Mouse (Mus musculus) mouse embryonic stem cell (cell line): Measurements from ENCODE around the gene Cyth2.

ENCODE experiments used
- in situ Hi-C, 2 experiments: fragments of 300-500 bp; cut with MboI; formaldehyde crosslinking; loops; 1 replicate in 1 of 2; 3 replicates in 1 of 2; pipeline ENCODE4 v1.14.3; 2019 to 2020; ENCODE audit warnings: low sequenced_read_pairs in 2 of 2, low pct_unique_long_range_greater_than_20kb in 1 of 2, mixed read lengths in 1 of 2; ENCODE audit not compliant: unreplicated experiment in 1 of 2

Cyth2 gene

DNA sequence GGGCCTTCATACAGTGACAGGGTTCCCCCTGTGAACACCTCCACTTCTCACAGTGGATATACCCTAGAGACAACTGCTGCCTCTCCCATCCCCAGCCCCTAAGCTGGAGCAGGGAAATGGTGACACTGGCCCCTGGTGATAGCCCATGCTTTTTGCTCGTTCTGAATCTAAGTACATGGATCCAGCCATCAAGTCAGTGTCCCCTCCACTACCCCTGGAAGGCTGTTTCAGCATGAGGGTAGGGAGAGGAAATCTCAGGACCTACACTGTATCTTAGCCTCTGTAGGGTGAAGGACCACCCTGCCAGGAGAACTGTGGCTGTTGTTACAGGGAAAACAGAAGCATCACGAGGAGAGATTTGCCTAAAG lies 1.6 kb upstream of the Cyth2 start:
- in situ Hi-C loops = no loop called here

DNA sequence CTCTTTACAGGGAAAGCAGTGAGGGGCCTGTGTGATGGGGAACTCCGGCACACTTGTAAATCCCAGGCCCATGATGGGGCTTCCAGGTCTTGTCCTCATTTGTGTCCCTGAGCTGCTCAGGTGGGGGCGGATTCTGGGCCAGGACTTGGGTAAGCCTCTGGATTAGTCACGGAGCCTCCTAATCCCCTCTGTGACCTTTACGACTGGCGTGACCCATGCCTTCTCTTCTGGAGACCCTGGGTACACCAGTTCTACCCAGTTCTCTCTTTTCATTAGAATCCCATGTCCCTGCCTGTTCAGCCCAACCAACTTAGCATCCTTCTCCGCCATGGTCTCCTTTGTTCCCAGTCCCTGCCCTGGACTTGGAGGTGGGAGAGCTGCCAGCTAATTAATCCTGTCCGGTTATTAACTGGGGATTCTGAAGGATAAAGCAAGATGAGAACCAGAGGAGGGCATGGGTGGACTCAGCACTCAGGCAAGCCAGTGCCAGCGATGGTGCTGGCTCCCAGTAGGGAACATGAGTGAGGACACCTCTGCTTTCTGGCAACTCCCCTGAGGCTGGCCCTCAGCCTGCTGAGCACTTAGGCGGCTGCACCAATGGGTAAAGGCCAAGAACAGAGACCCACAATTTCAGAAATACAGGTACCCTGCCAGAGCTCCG lies 1.1 kb upstream of the Cyth2 start:
- in situ Hi-C loops = no loop called here

- in situ Hi-C loops = no loop called here
These were observed 460 bp upstream of the Cyth2 start for GRCm38 (mm10) chr7:45814841-45815240.

DNA sequence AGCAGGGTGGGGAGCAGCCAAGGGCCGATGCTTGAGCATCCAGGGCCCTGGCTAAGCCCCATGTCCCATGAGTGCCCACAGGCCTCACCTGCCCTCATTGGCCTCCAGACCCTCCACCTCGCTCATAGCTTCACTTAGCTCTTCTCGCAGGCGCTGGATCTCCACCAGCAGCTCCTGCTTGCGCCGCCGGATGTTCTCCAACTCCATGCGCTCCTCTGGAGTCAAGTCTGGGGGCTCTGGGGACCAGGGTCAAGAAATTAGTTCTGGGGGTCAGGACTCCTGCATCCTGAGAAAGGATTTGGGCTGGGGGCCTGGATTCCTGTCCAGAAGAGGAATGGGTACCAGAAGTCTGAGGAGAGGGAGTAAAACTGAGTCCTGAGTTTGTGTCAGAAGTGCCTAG lies 1.5 kb downstream of the Cyth2 start:
- in situ Hi-C loops = no loop called here

DNA sequence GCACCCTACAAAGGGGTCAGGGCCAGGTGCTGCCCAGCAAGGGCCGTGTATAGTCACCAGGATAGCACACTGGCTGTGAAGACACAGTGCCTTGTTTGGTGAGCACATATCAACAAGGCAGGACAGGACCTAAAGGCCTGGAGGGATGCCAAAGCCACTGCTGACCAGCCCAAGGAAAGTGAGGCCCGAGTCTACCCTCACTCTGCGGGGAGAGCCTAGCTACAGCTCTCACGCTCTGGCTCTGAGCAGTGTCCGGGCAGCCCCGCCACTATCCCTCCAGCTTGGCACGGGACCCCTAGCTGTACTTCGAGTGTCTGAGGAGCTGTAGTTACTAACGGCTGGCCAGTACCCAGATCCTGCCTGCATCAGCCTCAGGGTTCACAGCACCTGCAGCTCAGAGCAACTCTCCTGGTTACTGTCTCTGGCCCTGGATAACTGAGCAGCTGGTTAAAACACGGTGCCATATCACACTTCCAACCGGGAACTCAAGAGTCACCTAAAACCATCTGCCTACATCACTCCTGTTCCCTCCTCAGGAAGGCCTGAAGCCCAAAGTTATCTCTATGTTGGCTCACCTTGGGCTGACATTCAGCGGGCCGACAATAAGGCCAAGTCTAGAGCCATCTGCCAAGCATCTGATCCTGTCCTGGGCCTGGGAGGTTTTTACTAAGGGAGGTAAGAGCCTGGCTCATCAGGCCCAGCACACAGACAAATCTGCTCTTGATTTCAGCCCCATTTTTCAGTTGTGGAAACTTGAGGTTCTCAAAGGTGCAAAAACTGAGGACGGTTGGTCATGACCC lies 4.9 kb downstream of the Cyth2 start:
- in situ Hi-C loops = loop anchor here (5.0 kb wide), 1 partner anchor 77 kb away; no protein-coding TSS in a partner anchor

DNA sequence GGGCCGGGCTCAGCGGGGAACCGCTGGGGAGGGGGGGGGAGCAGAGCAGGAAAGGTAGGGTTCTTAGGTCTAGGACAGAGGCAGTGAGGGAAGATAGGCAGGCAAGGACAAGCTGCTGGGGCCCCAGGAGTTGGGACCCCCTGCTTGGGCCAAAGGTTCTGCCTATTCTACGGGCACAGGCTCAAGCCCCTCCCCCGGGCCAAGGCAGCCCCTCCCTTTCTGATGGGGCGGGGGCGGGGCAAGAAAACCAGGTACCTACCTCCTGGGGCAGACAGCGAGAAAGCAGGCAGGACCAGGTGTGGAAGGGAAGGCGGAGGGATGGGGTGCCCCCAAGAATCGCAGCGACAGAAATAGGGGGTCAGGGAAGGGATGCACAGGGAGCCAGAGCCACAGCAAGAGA lies 5.9 kb downstream of the Cyth2 start:
- in situ Hi-C loops = loop anchor here (5.0 kb wide), 1 partner anchor 76 kb away; no protein-coding TSS in a partner anchor

GRCm38 (mm10) chr7:45805941-45806340 lies 8.4 kb downstream of the Cyth2 start:
- in situ Hi-C loops = loop anchor here (5.0 kb wide), 1 partner anchor 74 kb away; no protein-coding TSS in a partner anchor

DNA sequence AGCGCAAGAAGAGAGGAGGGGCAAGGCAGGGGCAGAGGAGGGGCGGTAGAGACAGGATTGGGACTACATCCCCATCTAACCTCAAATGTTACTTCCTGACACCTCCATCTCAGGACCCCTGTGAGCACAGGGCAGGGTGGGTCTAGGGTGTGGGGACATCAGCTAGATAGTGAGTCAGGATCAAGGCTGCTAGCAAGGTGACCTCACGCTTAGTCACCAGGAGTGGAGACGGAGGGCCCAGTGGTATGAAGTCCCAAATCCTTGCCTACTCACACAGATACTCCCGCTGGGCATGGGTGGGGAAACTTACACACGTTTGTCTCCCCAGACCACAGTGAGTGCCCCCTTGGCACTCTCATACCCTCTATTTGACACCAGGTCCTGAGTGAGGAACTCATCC lies 11.8 kb downstream of the Cyth2 start:
- in situ Hi-C loops = no loop called here

GRCm38 (mm10) chr7:45801348-45801747 lies 13.0 kb downstream of the Cyth2 start:
- in situ Hi-C loops = no loop called here

DNA sequence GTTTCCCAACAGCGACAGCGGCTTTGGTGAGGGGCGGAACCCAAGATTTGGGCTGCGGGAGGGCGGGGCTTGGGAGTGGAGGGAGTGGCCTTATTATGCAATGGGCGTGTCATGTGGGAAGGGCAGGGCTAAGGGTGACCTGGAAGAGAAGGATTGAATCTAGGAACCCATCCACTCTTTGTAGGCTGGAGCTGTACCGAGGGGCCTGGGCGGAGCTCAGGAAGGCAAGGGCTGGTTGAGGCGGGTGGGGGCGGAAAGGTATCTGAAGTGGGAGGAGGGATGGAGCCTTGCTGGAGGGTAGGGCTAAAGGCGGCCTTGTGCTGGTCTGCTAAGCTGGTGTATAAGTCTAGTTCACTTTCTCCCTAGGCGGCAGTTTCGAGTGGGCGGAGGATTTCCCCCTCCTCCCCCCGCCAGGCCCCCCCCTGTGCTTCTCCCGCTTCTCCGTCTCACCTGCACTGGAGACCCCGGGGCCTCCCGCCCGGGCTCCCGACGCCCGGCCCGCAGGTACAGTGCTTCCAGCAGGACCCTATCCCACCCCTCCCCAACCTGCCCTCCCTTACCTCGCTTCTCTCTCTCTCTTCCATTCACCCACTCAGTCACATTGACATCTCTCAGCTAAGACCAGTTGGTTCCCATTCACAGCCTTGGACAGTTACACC lies 13.7 kb downstream of the Cyth2 start:
- in situ Hi-C loops = no loop called here

DNA sequence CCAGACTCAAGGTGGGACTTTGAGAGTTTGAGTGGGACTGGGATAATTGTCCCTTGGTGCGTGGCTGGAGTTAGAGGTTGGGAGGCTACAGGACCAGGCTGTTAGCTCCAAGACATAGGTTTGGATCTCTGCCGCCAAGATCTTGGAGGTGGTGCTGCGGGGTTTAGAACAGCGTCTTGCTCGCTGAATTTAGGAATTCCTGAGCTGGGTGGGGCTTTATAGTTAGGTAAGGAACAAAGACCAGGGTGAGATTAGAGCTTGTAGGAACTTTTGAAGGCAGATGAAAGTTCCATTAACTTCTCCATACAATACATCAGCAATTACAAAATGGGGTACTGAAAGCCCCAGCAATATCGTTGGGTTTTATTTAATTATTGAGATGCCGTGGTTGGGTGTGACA lies 14.4 kb downstream of the Cyth2 start:
- in situ Hi-C loops = no loop called here

DNA sequence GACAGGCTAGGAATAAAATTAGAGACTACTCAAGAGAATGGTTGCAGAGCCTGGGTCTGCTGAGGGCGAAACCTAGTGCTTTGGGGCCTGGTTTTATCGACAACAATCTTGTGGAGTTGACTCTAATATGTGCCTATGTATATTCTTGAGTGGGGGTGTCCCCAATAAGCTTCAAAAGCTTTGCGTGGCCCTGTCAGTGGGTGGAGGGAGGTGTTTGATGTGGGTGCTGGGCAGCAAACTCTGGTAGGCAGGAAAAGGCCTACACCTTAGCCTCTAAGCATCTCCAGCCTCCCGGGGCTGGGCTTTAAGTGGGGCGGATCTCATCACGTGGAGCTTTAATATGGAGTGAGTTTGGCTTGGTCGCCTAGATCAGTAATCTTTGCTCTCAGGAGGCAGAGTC lies 15.4 kb downstream of the Cyth2 start:
- in situ Hi-C loops = no loop called here

- in situ Hi-C loops = no loop called here
These were observed 15.9 kb downstream of the Cyth2 start for GRCm38 (mm10) chr7:45798511-45798836.

- in situ Hi-C loops = no loop called here
These were observed 16.5 kb downstream of the Cyth2 start for GRCm38 (mm10) chr7:45797661-45798510.

GRCm38 (mm10) chr7:45796950-45797349 lies 17.4 kb downstream of the Cyth2 start:
- in situ Hi-C loops = no loop called here

DNA sequence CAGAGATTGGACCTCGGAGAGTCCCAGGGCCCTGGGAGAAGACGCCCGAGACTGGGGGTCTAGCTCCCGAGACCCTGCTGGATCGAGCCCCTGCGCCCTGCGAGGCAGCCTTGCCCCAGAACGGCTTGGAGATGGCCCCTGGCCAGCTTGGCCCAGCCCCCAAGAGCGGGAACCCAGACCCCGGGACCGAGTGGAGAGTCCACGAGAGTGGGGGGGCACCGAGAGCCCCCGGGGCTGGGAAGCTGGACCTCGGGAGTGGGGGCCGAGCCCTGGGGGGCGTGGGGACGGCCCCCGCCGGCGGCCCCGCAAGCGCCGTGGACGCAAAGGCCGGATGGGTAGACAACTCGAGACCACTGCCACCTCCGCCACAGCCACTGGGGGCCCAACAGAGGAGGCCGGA lies 19.4 kb downstream of the Cyth2 start:
- in situ Hi-C loops = no loop called here

GRCm38 (mm10) chr7:45793969-45794585 lies 20.3 kb downstream of the Cyth2 start:
- in situ Hi-C loops = no loop called here

DNA sequence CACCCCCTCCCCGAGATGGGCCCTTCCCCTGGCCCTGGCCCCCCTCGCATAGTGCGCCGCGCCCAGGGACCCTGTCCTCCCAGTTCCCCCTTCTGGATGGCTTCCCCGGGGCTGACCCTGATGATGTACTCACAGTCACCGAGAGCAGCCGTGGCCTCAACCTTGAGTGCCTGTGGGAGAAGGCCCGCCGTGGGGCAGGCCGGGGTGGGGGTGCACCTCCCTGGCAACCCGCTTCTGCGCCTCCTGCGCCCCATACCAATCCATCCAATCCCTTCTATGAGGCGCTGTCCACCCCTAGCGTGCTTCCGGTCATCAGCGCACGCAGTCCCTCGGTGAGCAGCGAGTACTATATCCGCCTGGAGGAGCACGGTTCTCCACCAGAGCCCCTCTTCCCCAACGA lies 21.1 kb downstream of the Cyth2 start:
- in situ Hi-C loops = no loop called here
